Mouse (Mus musculus): ENCODE measurements at regions not wholly inside any gene's neighbourhood (a gene's known extent, or its start where the extent isn't known, plus 50 kb on each side); places are given as distances from the start of the nearest gene placed in this dataset.
A peak's percentile ranks its signal among the peaks of the same experiment; 100 is the strongest.
"Not testable (repeated sequence)": the region's sequence is repeated elsewhere in the genome, so short reads cannot be mapped to it uniquely, and the experiment has no call there.

- no peak for DNase-seq
These were observed 99.6 kb upstream of the Fam78b start for GRCm38 (mm10) chr1:166901574-166901973.

- no peak for DNase-seq
These were observed 97.8 kb upstream of the Fam78b start for GRCm38 (mm10) chr1:166903417-166903816.

GRCm38 (mm10) chr1:166908231-166908805 is 92.9 kb upstream of the Fam78b start:
- no peak for DNase-seq

GRCm38 (mm10) chr1:166912195-166912594 is 89.0 kb upstream of the Fam78b start:
- DNase-seq: not testable (repeated sequence)

- no peak for DNase-seq
These were observed 78.1 kb upstream of the Fam78b start for GRCm38 (mm10) chr1:166922911-166923712.

GRCm38 (mm10) chr1:166923713-166923975 is 77.6 kb upstream of the Fam78b start:
- DNase-seq: no peak

GRCm38 (mm10) chr1:166924126-166924525 is 77.1 kb upstream of the Fam78b start:
- DNase-seq: peak; percentile 5

- DNase-seq: no peak
These were observed 75.1 kb upstream of the Fam78b start for GRCm38 (mm10) chr1:166926078-166926477.

GRCm38 (mm10) chr1:166939744-166940143 is 61.5 kb upstream of the Fam78b start:
- not testable (repeated sequence) for DNase-seq

- DNase-seq: not testable (repeated sequence)
These were observed 60.8 kb upstream of the Fam78b start for GRCm38 (mm10) chr1:166940146-166941076.

- no peak for DNase-seq
These were observed 59.0 kb upstream of the Fam78b start for GRCm38 (mm10) chr1:166942201-166942600.

- no peak for DNase-seq
These were observed 56.7 kb upstream of the Fam78b start for GRCm38 (mm10) chr1:166944540-166944939.

- DNase-seq: no peak
These were observed 53.1 kb upstream of the Fam78b start for GRCm38 (mm10) chr1:166947844-166948702.

Measured in right cerebral cortex, adult 18-20 months (tissue).